Mouse (Mus musculus) cortical plate, adult 2 months (tissue): Measurements from ENCODE around the gene Btnl1.

Experiments
- CTCF ChIP-seq: fragments of 200-500 bp; IDR thresholded peaks from 2 replicates; pipeline ENCODE4 v1.5.1; 2011; ENCODE audit warnings: mild to moderate bottlenecking, control low read depth, low read length; ENCODE audit not compliant: insufficient read depth; ENCODE audit errors: extremely low read depth
- POLR2A ChIP-seq: fragments of 200-500 bp; IDR thresholded peaks from 2 replicates; pipeline ENCODE4 v1.6.1; 2011; ENCODE audit warnings: mild to moderate bottlenecking, low read length, control low read depth; ENCODE audit not compliant: insufficient read depth; ENCODE audit errors: extremely low read depth

- TF ChIP-seq CTCF (no peak), POLR2A (no peak)
Observed at GRCm38 (mm10) chr17:34331200-34331599, 45.7 kb upstream of the Btnl1 start.
